Mouse (Mus musculus): Measurements from ENCODE around the gene Gm20518. TPM values are rescaled to one million over a fixed set of nuclear protein-coding genes. Genes with fewer than 3 reads are reported as not detected.
A peak's percentile ranks its signal among the peaks of the same experiment; 100 is the strongest.

Gm20518 gene
- polyA plus RNA-seq, 1 experiment from 2014 or later: not detected

DNA sequence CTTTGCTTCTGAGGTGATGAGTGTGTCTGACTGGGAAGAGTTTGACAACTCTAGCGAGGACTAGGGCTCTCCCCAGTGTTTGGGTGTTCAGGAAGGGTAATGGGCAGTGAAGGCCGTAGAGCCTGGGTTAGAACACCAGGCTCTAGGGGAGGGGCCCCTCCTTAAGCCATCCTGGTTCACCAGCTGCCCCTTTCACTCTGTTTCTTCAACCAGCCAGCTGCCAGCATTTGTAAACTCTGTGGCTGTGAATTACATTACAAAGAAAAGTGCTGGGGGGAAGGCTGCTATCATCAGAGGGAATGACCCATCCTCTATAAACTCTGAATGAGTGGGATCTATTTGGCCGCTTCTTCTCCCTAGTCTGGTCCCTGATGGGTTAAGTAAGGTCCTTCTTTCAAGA, 98.7 kb downstream of the Gm20518 start:
- H3K9ac ChIP-seq (ENCODE audit: low read length): no peak overlapping the region
- H3K9me3 ChIP-seq (ENCODE audit: control insufficient read depth, low read length): no peaks in the 10 kb centered on the region
- H3K4me1 ChIP-seq (replicated peaks; ENCODE audit: control insufficient read depth, insufficient read depth): no peaks in the 10 kb centered on the region; the same call in 1 of the 2 replicates
- WGBS: 77% methylated on average over 3 of the region's 3 CpGs
- no peak overlapping the region for H3K27ac ChIP-seq (replicated peaks)
- ATAC-seq (ENCODE audit: low FRiP score, low TSS enrichment) (no peak), DNase-seq (ENCODE audit: low spot score) (no peak)
- TF ChIP-seq EP300 (optimal IDR thresholded peaks at IDR 0.05): no peak
- TF ChIP-seq CTCF (IDR thresholded peaks at IDR 0.05; ENCODE audit: low read depth): no peak
- H3K4me3 ChIP-seq (ENCODE audit: low read depth, low read length): no peak overlapping the region
- H3K27me3 ChIP-seq (ENCODE audit: control insufficient read depth, insufficient read depth, low read length): peaks cover 2% of the 10 kb centered on the region; the same call in 1 of the 2 replicates
- peaks cover 8% of the 10 kb centered on the region; the same call in 1 of the 2 replicates for H3K36me3 ChIP-seq (ENCODE audit: control insufficient read depth, insufficient read depth, low read length)
- no peak overlapping the region for H3K4me2 ChIP-seq (replicated peaks; ENCODE audit: low read depth)

DNA sequence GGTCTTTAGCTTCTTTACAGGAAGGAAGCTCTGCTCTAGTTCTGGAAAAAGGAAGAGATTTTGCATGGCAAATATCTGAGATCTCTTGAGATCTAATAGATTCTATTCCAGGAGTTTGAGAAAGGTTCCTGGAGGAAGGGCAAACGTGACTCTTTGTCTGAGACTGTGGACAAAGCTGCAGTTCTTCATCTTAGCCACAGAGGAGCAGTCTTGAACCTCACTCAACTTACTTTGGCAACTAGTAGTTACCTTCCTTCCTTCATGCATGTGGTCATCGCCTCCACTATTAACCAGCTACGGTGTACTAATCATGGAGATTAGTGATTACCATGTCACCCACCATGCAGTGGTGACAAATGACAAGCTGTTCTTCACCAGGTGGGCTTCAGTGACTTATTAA, 106.1 kb downstream of the Gm20518 start:
- no peak overlapping the region for H3K9ac ChIP-seq (ENCODE audit: low read length)
- no peak overlapping the region for H3K4me2 ChIP-seq (replicated peaks; ENCODE audit: low read depth)
- peak; percentile 76 for TF ChIP-seq CTCF (IDR thresholded peaks at IDR 0.05; ENCODE audit: low read depth)
- no peak for TF ChIP-seq EP300 (optimal IDR thresholded peaks at IDR 0.05)
- H3K9me3 ChIP-seq (ENCODE audit: control insufficient read depth, low read length): no peaks in the 10 kb centered on the region
- H3K27me3 ChIP-seq (ENCODE audit: control insufficient read depth, insufficient read depth, low read length): no peaks in the 10 kb centered on the region
- no peak overlapping the region for H3K4me3 ChIP-seq (ENCODE audit: low read depth, low read length)
- H3K36me3 ChIP-seq (ENCODE audit: control insufficient read depth, insufficient read depth, low read length): peaks cover 15% of the 10 kb centered on the region; the same call in 1 of the 2 replicates
- no peak for ATAC-seq (ENCODE audit: low FRiP score, low TSS enrichment)
- WGBS: 53% methylated on average over 3 of the region's 3 CpGs
- H3K27ac ChIP-seq (replicated peaks): no peak overlapping the region
- no peak for DNase-seq (ENCODE audit: low spot score)
- H3K4me1 ChIP-seq (replicated peaks; ENCODE audit: control insufficient read depth, insufficient read depth): no peaks in the 10 kb centered on the region

Other genes starting within 250 kb of the Gm20518 start
- 4.8 and 4.9 TPM in 2 replicates for gene Ccdc74a, start 245.2 kb downstream of the Gm20518 start, polyA plus RNA-seq (2015; fragmentation: Nextera tagmentation; extraction: Ambion mirVana)
- gene Med15, start 158.8 kb downstream of the Gm20518 start, polyA plus RNA-seq (2015; fragmentation: Nextera tagmentation; extraction: Ambion mirVana): 19.4 and 22.7 TPM in 2 replicates
- gene Klhl22, start 132.1 kb downstream of the Gm20518 start, polyA plus RNA-seq (2015; fragmentation: Nextera tagmentation; extraction: Ambion mirVana): 32.0 and 34.0 TPM in 2 replicates
- gene Scarf2, start 94.4 kb downstream of the Gm20518 start, polyA plus RNA-seq (2015; fragmentation: Nextera tagmentation; extraction: Ambion mirVana): 7.8 and 10.7 TPM in 2 replicates
- not detected in 2 replicates for gene B830017H08Rik, start 58.5 kb downstream of the Gm20518 start, polyA plus RNA-seq (2015; fragmentation: Nextera tagmentation; extraction: Ambion mirVana)
- gene Car15, start 53.3 kb downstream of the Gm20518 start, polyA plus RNA-seq (2015; fragmentation: Nextera tagmentation; extraction: Ambion mirVana): 0.63 and 1.3 TPM in 2 replicates
- 0.06 and 0.11 TPM in 2 replicates for gene Tssk1, start 2.6 kb upstream of the Gm20518 start, polyA plus RNA-seq (2015; fragmentation: Nextera tagmentation; extraction: Ambion mirVana)
- 38.8 and 40.7 TPM in 2 replicates for gene Dgcr2, start 6.9 kb upstream of the Gm20518 start, polyA plus RNA-seq (2015; fragmentation: Nextera tagmentation; extraction: Ambion mirVana)
- gene Tssk2, start 7.0 kb upstream of the Gm20518 start, polyA plus RNA-seq (2015; fragmentation: Nextera tagmentation; extraction: Ambion mirVana): 0.07 TPM in 1 of 2 replicates, not detected in the other
- 15.6 and 17.0 TPM in 2 replicates for gene Ess2, start 19.7 kb upstream of the Gm20518 start, polyA plus RNA-seq (2015; fragmentation: Nextera tagmentation; extraction: Ambion mirVana)
- 0.21 and 0.23 TPM in 2 replicates for gene Gsc2, start 23.4 kb upstream of the Gm20518 start, polyA plus RNA-seq (2015; fragmentation: Nextera tagmentation; extraction: Ambion mirVana)
- 219 and 245 TPM in 2 replicates for gene Slc25a1, start 36.5 kb upstream of the Gm20518 start, polyA plus RNA-seq (2015; fragmentation: Nextera tagmentation; extraction: Ambion mirVana)
- not detected in 2 replicates for gene Vpreb2, start 88.8 kb upstream of the Gm20518 start, polyA plus RNA-seq (2015; fragmentation: Nextera tagmentation; extraction: Ambion mirVana)
- 82.8 and 85.8 TPM in 2 replicates for gene Dgcr6, start 161.2 kb upstream of the Gm20518 start, polyA plus RNA-seq (2015; fragmentation: Nextera tagmentation; extraction: Ambion mirVana)
- gene Prodh, start 198.5 kb upstream of the Gm20518 start, polyA plus RNA-seq (2015; fragmentation: Nextera tagmentation; extraction: Ambion mirVana): 9.3 and 10.7 TPM in 2 replicates
- gene Rtn4r, start 236.0 kb upstream of the Gm20518 start, polyA plus RNA-seq (2015; fragmentation: Nextera tagmentation; extraction: Ambion mirVana): 1.1 TPM in 2 replicates